Mouse (Mus musculus) heart, postnatal 4 days (tissue): Measurements from ENCODE around the gene Zfp36l1. TPM values are rescaled to one million over a fixed set of nuclear protein-coding genes. Genes with fewer than 3 reads are reported as not detected.

ENCODE experiments used
- DNase-seq: peaks from one replicate; pipeline ENCODE4 v3.0.0; 2021
- total RNA-seq, 2 experiments: library from RNA; stranded (reverse); gene quantifications; 2 replicates each; pipeline ENCODE4 v1.2.3; 2021

The Zfp36l1 gene
- total RNA-seq = 100 to 1,000 TPM; 174 to 188 TPM

- peak; percentile 97 for DNase-seq
These were observed at the start of gene Zfp36l1 for GRCm38 (mm10) chr12:80112852-80113551. Gene Zfp36l1 (minus strand): TSS chr12:80113013.

GRCm38 (mm10) chr12:80162448-80162847 lies 49.6 kb upstream of the Zfp36l1 start:
- DNase-seq = no peak

GRCm38 (mm10) chr12:80157675-80158074 lies 44.9 kb upstream of the Zfp36l1 start:
- DNase-seq = no peak

- DNase-seq = peak; percentile 67
These were observed 41.0 kb upstream of the Zfp36l1 start for GRCm38 (mm10) chr12:80153687-80154326.

- DNase-seq = no peak
These were observed 40.3 kb upstream of the Zfp36l1 start for GRCm38 (mm10) chr12:80153078-80153477.

GRCm38 (mm10) chr12:80151821-80152220 lies 39.0 kb upstream of the Zfp36l1 start:
- DNase-seq = no peak

- DNase-seq = peak; percentile 61
These were observed 37.8 kb upstream of the Zfp36l1 start for GRCm38 (mm10) chr12:80150624-80151023.

GRCm38 (mm10) chr12:80147563-80148214 lies 34.9 kb upstream of the Zfp36l1 start:
- no peak for DNase-seq

- peak; percentile 87 for DNase-seq
These were observed 33.7 kb upstream of the Zfp36l1 start for GRCm38 (mm10) chr12:80146227-80147223.

GRCm38 (mm10) chr12:80145365-80145764 lies 32.6 kb upstream of the Zfp36l1 start:
- no peak for DNase-seq

- DNase-seq = no peak
These were observed 32.0 kb upstream of the Zfp36l1 start for GRCm38 (mm10) chr12:80144846-80145245.

- peak; percentile 74 for DNase-seq
These were observed 28.7 kb upstream of the Zfp36l1 start for GRCm38 (mm10) chr12:80141470-80141869.

GRCm38 (mm10) chr12:80141011-80141410 lies 28.2 kb upstream of the Zfp36l1 start:
- DNase-seq = no peak

GRCm38 (mm10) chr12:80137744-80138143 lies 24.9 kb upstream of the Zfp36l1 start:
- DNase-seq = no peak

GRCm38 (mm10) chr12:80137246-80137645 lies 24.4 kb upstream of the Zfp36l1 start:
- DNase-seq = no peak

- DNase-seq = peak; percentile 63
These were observed 23.6 kb upstream of the Zfp36l1 start for GRCm38 (mm10) chr12:80136264-80136930.

GRCm38 (mm10) chr12:80135173-80135572 lies 22.4 kb upstream of the Zfp36l1 start:
- DNase-seq = no peak

GRCm38 (mm10) chr12:80133011-80133545 lies 20.3 kb upstream of the Zfp36l1 start:
- no peak for DNase-seq

- peak; percentile 90 for DNase-seq
These were observed 19.6 kb upstream of the Zfp36l1 start for GRCm38 (mm10) chr12:80132250-80133003.
